Mouse (Mus musculus): ENCODE results near the gene Plekhg3.

DNA sequence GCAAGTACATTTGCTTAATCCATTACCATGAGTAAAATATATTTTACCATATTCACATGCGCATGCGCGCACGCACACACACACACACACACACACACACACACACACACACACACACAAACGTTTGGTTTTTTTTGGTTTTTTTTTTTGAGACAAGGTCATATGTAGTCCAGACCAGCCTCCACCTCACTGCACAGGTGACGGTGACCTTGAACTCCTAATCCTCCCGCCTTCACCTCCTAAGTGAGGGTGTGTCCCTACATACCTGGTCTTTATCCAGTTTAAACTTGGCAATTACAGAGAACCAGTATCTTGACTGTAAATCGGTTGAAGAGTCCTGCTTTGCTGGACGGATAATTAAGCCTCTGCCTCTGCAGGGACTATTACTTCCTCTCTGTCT lies 31.4 kb upstream of the Plekhg3 start:
- TF ChIP-seq USF1 (IDR thresholded peaks at IDR 0.05; ENCODE audit: low read depth) (no peak), TCF12 (IDR thresholded peaks at IDR 0.05; ENCODE audit: insufficient read depth, poor library complexity, severe bottlenecking) (no peak), MYOG (IDR thresholded peaks at IDR 0.05; ENCODE audit: control insufficient read depth in 1 of 3, insufficient read depth in 1 of 3, insufficient read length in 2 of 3, low read depth in 2 of 3) (no peak), POLR2A (IDR thresholded peaks at IDR 0.05; ENCODE audit: insufficient read length, low read depth) (no peak), MAX (IDR thresholded peaks at IDR 0.05; ENCODE audit: low read depth) (no peak), CEBPB (IDR thresholded peaks at IDR 0.05; ENCODE audit: insufficient read depth, poor library complexity, severe bottlenecking) (no peak), POLR2AphosphoS2 (IDR thresholded peaks at IDR 0.05; ENCODE audit: insufficient read length, low read depth) (no peak)
